8 mouse cellular contexts compared by ENCODE assay signal in the genomic region with DNA sequence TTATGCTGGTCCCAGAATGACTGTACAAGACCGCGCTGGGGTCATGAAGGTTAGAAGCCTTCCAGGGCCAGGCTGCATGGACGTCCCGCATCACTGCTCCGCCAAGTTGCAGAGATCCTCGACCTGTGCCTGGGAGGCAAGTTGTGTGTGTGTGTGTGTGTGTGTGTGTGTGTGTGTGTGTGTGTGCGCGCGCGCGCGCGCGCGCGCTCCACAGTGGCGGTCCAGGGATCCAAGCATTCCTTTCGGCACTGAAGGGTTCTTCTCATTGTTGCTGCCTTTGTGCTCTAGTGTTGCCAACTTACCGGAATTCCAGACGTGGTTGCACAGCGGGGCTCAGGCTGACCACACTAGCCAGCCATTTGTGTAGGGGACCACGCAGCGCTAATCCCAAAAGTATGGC. TPM values are rescaled to one million over a fixed set of nuclear protein-coding genes. Genes with fewer than 3 reads are reported as not detected.
DNase-seq lines count a peak whose midpoint lies in the region; ATAC-seq lines count a peak whose summit lies in the region.

No protein-coding gene starts in this region.

- peaks cover 34% of the 10 kb centered on the region for H3K4me1 ChIP-seq in heart, embryonic 10.5 days
- peaks cover 10% of the 10 kb centered on the region; the same call in 1 of the 2 replicates for H3K4me1 ChIP-seq in forebrain, embryonic 14.5 days (ENCODE audit: control insufficient read depth, insufficient read depth, low read length)
- H3K4me1 ChIP-seq in midbrain, embryonic 16.5 days (ENCODE audit: control insufficient read depth, insufficient read depth, low read length), result peaks cover 33% of the 10 kb centered on the region

- no peaks in the 10 kb centered on the region for H3K9me3 ChIP-seq in heart, embryonic 10.5 days
- H3K9me3 ChIP-seq in forebrain, embryonic 14.5 days (replicated peaks; ENCODE audit: control insufficient read depth, low read length), result no peaks in the 10 kb centered on the region
- no peaks in the 10 kb centered on the region for H3K9me3 ChIP-seq in midbrain, embryonic 16.5 days (replicated peaks; ENCODE audit: control insufficient read depth, low read length, poor library complexity, severe bottlenecking)

- no peaks in the 10 kb centered on the region for H3K36me3 ChIP-seq in heart, embryonic 10.5 days
- no peaks in the 10 kb centered on the region for H3K36me3 ChIP-seq in forebrain, embryonic 14.5 days (ENCODE audit: control insufficient read depth, insufficient read depth, low read length)
- H3K36me3 ChIP-seq in midbrain, embryonic 16.5 days (ENCODE audit: control insufficient read depth, insufficient read depth, low read length), result no peaks in the 10 kb centered on the region

- H3K4me2 ChIP-seq in forebrain, embryonic 14.5 days (ENCODE audit: low read length), result peak overlapping the region; percentile 53
- peak overlapping the region; percentile 99 for H3K4me2 ChIP-seq in midbrain, embryonic 16.5 days (ENCODE audit: low read length)

- H3K27ac ChIP-seq in heart, embryonic 10.5 days, result peak overlapping the region; percentile 1; the same call in 1 of the 2 replicates
- no peak overlapping the region for H3K27ac ChIP-seq in forebrain, embryonic 14.5 days (ENCODE audit: low read depth, low read length)
- H3K27ac ChIP-seq in midbrain, embryonic 16.5 days (ENCODE audit: low read length), result no peak overlapping the region

- H3K4me3 ChIP-seq in heart, embryonic 10.5 days, result peak overlapping the region; percentile 82
- peak overlapping the region; percentile 26 for H3K4me3 ChIP-seq in forebrain, embryonic 14.5 days (ENCODE audit: low read depth, low read length)
- peak overlapping the region; percentile 43 for H3K4me3 ChIP-seq in midbrain, embryonic 16.5 days (ENCODE audit: low read depth, low read length)

- no peak for DNase-seq in heart, embryonic 10.5 days (ENCODE audit: low spot score)
- DNase-seq in heart, adult 9 months (ENCODE audit: low spot score in 2 of 2), result no peak
- DNase-seq in forebrain, embryonic 14.5 days (ENCODE audit: low spot score), result peak; percentile 33
- peak; percentile 77 for DNase-seq in kidney, postnatal 14 days
- DNase-seq in cerebellum, adult 9-10 months, result no peak
- DNase-seq in frontal cortex, postnatal 10 days (ENCODE audit: low spot score in 2 of 2), result no peak
- no peak for DNase-seq in urinary bladder, postnatal 14 days (ENCODE audit: low spot score)

- no peak overlapping the region for H3K9ac ChIP-seq in forebrain, embryonic 14.5 days (ENCODE audit: low read length)
- peak overlapping the region; percentile 42 for H3K9ac ChIP-seq in midbrain, embryonic 16.5 days (ENCODE audit: low read depth, low read length)

- H3K27me3 ChIP-seq in heart, embryonic 10.5 days (ENCODE audit: insufficient read depth, poor library complexity, severe bottlenecking), result peaks cover 51% of the 10 kb centered on the region
- H3K27me3 ChIP-seq in forebrain, embryonic 14.5 days (replicated peaks; ENCODE audit: control insufficient read depth, insufficient read depth, low read length), result peaks cover 40% of the 10 kb centered on the region
- peaks cover 13% of the 10 kb centered on the region for H3K27me3 ChIP-seq in midbrain, embryonic 16.5 days (ENCODE audit: control insufficient read depth, insufficient read depth, low read depth, low read length)

- no peak for ATAC-seq in forebrain, embryonic 14.5 days
- no peak for ATAC-seq in midbrain, embryonic 16.5 days

- WGBS in heart, embryonic 10.5 days, result 0% methylated on average over 20 of the region's 23 CpGs
- 1% methylated on average over 21 of the region's 23 CpGs for whole genome bisulfite sequencing in forebrain, embryonic 14.5 days
- 0% methylated on average over 22 of the region's 23 CpGs for WGBS in midbrain, embryonic 16.5 days

RNA-seq across cellular contexts. Expression of gene Lrp2, which starts 2.0 kb away (rescaled TPM):
- polyA plus RNA-seq in heart, embryonic 10.5 days (2016; fragmentation: Nextera tagmentation; extraction: Ambion mirVana), result 0.60 and 1.3 TPM in 2 replicates
- 0.66 and 0.74 TPM in 2 replicates for polyA plus RNA-seq in forebrain, embryonic 14.5 days (2014; fragmentation: Nextera tagmentation; extraction: Ambion mirVana)
- polyA plus RNA-seq in midbrain, embryonic 16.5 days (2015; fragmentation: Nextera tagmentation; extraction: Ambion mirVana), result 0.58 and 0.88 TPM in 2 replicates

RNA-seq across cellular contexts. Expression of gene Bbs5, which starts 59.1 kb away (rescaled TPM):
- polyA plus RNA-seq in heart, embryonic 10.5 days (2016; fragmentation: Nextera tagmentation; extraction: Ambion mirVana), result 14.5 and 15.9 TPM in 2 replicates
- 17.2 and 18.2 TPM in 2 replicates for polyA plus RNA-seq in forebrain, embryonic 14.5 days (2014; fragmentation: Nextera tagmentation; extraction: Ambion mirVana)
- 30.1 and 31.5 TPM in 2 replicates for polyA plus RNA-seq in midbrain, embryonic 16.5 days (2015; fragmentation: Nextera tagmentation; extraction: Ambion mirVana)

Comparison
In these comparisons a context has a peak if more than half of its experiments do, and no peak if none do; other contexts are left out.
1. DNase-seq: peak in forebrain, embryonic 14.5 days (single experiment) and kidney, postnatal 14 days (single experiment); none in heart, embryonic 10.5 days (single experiment), heart, adult 9 months (0 of 2), cerebellum, adult 9-10 months (single experiment), frontal cortex, postnatal 10 days (0 of 2) and urinary bladder, postnatal 14 days (single experiment).
2. H3K4me3 ChIP-seq: peak in every context shown above with its lines; median percentile 82 in heart, embryonic 10.5 days; 43 in midbrain, embryonic 16.5 days; 26 in forebrain, embryonic 14.5 days.